Mouse (Mus musculus) frontal cortex, adult (tissue): Measurements from ENCODE around the gene Bcar3.

Experiments
- ATAC-seq: cut with Nextera tagmentation; 2 replicates; pipeline ENCODE4 v1.9.2; 2017; ENCODE audit warnings: mild to moderate bottlenecking, moderate library complexity, mixed read lengths; ENCODE audit not compliant: low TSS enrichment

Bcar3 gene

DNA sequence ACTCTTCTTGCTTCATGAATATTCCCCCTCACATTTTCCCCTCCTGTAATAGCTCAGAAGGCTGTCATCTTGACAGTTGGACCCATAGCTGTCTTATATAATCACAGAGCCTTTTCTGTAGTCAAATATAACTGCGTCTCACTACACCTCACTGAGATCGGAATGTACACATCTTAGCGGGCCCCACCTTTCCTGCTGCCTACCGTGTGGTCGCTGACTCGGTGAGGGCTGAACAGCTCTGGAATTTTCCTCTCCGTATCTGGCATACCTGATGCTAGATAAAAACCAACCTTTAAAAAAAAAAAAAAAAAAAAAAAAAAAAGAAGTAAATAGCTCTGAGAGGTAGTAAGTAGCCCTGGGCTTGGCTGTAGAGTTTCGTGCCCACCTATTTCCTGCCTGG, 164.8 kb downstream of the Bcar3 start:
- ATAC-seq, result peak; percentile 68

DNA sequence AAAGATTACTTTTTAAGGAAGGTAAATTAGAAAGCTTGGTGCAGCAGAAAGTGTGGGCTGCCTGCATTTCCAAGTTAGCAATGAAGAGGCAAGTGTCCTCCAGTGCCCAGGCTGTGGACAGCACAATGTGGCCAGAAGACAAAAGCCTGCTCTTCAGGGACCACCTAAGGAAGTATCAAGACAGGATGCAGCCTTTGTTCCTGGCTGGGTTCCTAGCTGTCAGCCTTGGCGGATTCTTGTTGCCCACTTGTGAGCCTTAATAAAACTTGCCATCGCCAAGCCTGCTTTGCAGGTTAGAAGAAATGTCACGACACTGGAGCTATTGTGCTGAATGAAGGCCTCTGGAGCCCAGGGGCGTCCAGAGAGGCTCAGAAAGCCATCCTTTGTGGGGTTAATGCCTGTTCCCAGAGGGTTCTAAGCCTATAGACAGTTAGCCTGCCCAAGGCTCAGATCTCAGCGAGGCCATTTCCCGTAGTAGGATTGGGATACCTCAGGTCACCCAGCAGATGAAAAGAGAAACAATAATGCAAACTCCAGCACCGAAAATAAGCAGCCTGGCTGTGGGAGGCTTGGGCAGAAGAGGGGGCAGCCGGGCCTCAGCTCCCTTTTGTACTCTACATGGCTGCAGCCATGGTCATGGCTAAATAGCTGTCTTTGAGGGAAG, 167.0 kb downstream of the Bcar3 start:
- ATAC-seq, result no peak

GRCm38 (mm10) chr3:122461512-122461881, 167.6 kb downstream of the Bcar3 start:
- ATAC-seq, result peak; percentile 17; the same call in 1 of the 2 replicates

- peak; percentile 33 for ATAC-seq
Observed at GRCm38 (mm10) chr3:122461932-122462871, 168.3 kb downstream of the Bcar3 start.

- ATAC-seq, result no peak
Observed at GRCm38 (mm10) chr3:122463166-122463565, 169.2 kb downstream of the Bcar3 start.

DNA sequence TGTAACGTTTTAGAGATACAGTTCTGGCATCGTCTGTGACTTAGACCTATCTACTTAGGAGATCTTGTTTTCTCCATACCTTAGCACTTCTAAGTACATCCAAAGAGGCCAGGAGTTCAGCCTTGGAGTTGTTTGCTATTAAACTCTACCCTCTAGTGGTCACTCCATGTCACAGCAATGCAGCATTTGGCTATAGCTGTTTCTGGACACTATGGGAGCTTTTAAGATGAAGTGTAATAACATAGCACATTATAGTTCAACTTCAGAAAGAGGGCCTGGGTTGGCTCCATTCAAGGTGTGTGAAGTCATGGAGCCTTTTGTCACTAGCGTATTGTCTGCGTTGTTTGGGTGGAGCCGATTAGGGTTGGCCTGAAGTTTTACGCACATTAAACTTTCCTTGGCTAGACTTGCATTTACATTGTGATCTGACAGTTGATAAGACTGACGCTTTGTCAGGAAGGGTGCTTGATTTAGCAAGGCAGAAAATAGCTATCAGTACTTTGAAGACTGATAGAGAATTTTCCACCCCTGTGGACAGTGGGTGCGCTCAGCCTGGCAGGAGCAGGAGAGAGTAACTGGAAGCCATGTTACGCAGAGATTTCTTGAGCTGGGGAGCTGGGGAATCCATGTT, 172.3 kb downstream of the Bcar3 start:
- peak; percentile 45; the same call in 1 of the 2 replicates for ATAC-seq

DNA sequence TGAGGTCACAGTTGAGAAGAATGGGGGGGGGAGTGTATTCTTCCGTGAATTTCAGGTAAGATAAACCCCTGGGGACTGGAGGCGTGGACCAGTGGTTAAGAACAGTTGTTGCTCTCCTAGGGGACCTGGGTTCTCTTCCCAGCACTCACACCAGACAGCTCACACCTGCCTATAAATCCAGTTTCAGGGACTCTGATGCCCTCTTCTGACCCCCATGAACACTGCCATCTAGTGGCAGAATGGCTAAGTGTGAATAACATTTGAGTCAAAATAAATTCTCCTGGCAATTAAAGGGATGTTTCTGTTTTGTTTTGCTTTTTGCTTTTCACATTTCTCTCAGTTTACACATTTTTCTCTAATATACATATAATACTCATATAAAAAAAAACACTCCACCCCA, 174.0 kb downstream of the Bcar3 start:
- ATAC-seq, result no peak

GRCm38 (mm10) chr3:122470326-122471016, 176.5 kb downstream of the Bcar3 start:
- no peak for ATAC-seq

DNA sequence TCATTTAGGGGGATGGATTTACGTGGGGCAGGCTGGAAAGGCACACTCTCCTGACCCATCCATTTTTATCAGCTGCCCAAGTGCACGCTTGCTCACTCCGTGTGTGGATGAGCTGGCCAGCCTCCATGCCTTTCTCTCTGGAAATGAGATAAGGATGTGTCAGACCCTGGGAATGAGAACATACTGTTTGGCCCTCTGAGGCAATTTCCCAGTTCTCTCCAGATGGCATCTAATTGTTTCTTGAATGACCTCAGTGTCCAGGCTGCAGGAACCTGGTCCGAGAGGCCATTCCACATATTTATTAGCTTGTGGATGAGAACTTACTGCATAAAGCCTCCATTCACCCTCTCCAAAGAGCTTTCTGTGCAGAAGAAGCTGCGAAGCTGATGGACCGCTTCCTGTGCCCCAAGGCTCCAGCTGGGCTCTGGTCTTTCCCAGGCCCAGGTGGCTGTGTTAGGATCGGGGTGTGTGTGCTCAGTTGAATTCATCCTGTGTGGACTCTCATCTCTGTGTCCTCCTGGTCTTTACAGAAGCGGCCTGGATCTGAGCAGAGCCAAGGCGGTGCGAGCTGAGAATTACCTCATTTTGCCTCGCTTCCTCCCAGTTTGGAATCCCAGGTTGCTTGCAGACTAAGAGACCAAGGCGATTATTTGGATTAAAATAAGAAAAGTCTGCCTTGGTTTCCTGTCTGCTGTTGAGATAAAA, 177.2 kb downstream of the Bcar3 start:
- peak; percentile 13; the same call in 1 of the 2 replicates for ATAC-seq

DNA sequence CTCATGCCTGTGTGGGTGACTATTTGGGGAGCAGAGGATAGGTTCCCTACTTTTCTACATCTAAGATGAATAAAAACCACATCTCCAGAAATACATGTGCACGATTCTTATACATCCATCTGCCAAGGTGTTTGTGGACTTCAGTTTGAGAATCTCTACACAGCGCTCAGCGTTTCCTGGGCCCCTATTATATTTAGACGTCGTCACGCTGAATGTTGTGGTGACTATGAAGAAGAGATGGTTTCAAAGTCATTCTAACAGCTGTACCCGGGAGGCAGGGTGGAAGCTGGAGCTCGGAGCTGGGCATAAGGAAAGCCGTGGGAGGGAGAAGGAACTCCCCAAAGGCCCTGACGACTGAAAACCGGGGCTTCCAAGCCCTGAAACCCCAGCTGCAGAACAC, 178.5 kb downstream of the Bcar3 start:
- peak; percentile 64 for ATAC-seq

GRCm38 (mm10) chr3:122473523-122474034, 179.6 kb downstream of the Bcar3 start:
- ATAC-seq, result no peak

GRCm38 (mm10) chr3:122474067-122474466, 180.1 kb downstream of the Bcar3 start:
- ATAC-seq, result no peak

DNA sequence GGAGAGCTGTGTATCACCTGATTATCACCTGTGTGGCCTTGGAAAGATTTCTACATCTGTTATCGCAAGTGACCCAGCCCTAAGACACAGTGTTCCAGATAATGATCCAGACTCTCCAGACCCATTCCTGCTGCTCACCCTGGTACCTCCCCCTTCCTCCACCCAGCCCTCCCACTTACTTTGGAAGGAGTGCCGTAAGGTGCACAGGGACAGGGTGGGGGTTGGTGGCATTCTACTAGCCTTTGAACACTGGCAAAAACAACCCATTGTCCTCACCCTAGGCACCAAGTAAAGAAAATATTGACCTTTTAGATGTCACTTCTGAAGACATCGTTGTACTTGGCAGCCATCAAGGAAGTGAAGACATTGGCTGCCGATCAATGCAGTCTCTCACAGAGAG, 180.9 kb downstream of the Bcar3 start:
- ATAC-seq, result no peak

GRCm38 (mm10) chr3:122475735-122476134, 181.8 kb downstream of the Bcar3 start:
- no peak for ATAC-seq

- ATAC-seq, result no peak
Observed at GRCm38 (mm10) chr3:122476656-122477055, 182.7 kb downstream of the Bcar3 start.

- ATAC-seq, result peak; percentile 39
Observed at GRCm38 (mm10) chr3:122477541-122477940, 183.6 kb downstream of the Bcar3 start.

GRCm38 (mm10) chr3:122478735-122479134, 184.8 kb downstream of the Bcar3 start:
- ATAC-seq, result peak; percentile 24

DNA sequence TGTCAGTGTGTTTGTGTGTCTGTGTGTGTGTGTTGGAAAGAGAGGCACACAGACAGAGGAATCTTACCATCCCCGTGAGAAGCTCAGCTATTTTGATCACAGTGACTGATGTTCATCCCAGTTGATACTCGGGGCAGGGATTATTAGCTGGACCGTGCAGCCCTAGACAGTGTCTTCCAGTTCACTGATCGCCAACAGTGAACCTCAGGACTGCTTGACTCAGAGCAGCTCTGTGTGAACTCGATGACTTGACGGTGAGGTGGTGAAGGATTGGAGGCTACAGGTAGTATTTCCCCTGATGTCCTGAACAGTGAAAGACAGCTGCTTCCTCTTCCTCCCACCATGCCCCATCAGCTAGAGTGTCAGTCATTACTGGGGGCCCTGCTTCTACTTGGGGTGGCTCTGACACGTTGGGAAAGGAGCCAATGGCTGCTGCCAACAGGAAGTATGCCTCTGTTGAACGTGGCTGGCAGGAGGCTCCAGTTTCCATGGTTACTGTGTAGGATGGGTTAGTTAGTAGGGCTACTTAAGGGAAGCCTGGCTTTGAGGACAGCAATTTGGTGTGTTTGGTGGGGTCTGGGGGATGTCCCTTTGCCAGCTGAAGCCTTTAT, 186.2 kb downstream of the Bcar3 start:
- ATAC-seq, result peak; percentile 24

- ATAC-seq, result no peak
Observed at GRCm38 (mm10) chr3:122480986-122481385, 187.1 kb downstream of the Bcar3 start.

DNA sequence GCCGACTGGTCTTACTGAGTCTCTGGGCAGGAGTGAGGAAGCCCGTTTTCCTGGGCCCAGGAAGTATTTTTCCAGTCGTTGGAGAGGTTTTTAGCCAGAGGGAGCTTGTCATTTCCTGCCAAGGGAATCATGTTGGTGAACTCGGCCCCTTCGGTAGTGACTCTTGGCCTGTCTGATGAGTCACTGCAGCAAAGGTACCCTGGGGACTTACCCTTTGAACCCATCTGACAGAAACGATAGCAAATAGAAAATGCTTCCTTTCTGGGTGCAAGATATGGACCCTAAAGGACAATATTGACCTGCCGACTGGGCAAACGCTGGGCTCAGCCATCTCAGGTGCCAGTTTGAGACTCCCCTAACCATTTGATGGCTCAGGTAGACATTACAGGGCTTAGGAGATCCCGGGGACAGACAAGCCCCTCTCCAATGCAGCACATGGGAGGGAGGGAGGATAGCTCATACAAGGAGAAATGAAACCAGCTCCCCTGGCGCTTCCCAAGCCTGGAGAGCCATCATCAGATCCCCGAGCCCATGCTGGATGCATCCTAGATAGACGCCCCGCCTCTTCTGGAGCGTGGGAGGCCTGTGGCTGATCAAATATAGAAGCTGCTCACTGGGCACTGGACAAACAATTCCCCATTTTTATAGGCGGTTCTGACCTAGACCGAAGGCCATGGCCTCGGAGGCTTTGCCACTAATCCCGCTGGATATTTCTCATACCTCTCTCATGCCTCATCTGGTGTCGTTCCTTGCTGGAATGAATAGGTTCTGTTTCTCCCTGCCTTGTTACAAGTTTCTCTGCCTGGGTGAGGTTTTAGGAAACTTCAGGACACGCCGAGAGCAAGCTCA, 188.2 kb downstream of the Bcar3 start:
- ATAC-seq, result no peak
